In genomic region chr7:19309884-19310641, GRCm38 (mm10) we compare ENCODE assay signal across 8 mouse cellular contexts. TPM values are rescaled to one million over a fixed set of nuclear protein-coding genes. Genes with fewer than 3 reads are reported as not detected.
DNase-seq lines count a peak whose midpoint lies in the region; ATAC-seq and TF ChIP-seq lines count a peak whose summit lies in the region.

Gene Fosb (minus strand): TSS chr7:19310051.

- peak; percentile 70 for ATAC-seq in megakaryocyte, adult 5-6 weeks (ENCODE audit: poor library complexity, severe bottlenecking)

- peak; percentile 70; the same call in 1 of the 2 replicates for TF ChIP-seq POLR2A in cortical plate, adult 2 months (IDR thresholded peaks at IDR 0.05; ENCODE audit: extremely low read depth, insufficient read depth, low read length)

- H3K4me3 ChIP-seq in cortical plate, adult 2 months (ENCODE audit: insufficient read depth, low read length), result peak within 1 kb of the TSS; percentile 47

- peak within 1 kb of the TSS; percentile 87 for H3K27ac ChIP-seq in cortical plate, adult 2 months (ENCODE audit: insufficient read depth, low read length)

- TF ChIP-seq CTCF in cortical plate, adult 2 months (IDR thresholded peaks at IDR 0.05; ENCODE audit: extremely low read depth, insufficient read depth, low read length), result 0 out of 2 replicates have a peak, but pooled peaks have one; percentile 2

- no peaks in the 10 kb centered on the region for H3K4me1 ChIP-seq in cortical plate, adult 2 months (ENCODE audit: control insufficient read depth, insufficient read depth, low read length)

- peak; percentile 93 for DNase-seq in adipocyte (ENCODE audit: low spot score)
- DNase-seq in gastrocnemius, adult 8-10 months (ENCODE audit: low spot score in 2 of 2), result peak; percentile 91 to 96
- DNase-seq in induced T-regulatory cell, adult 2 months (ENCODE audit: low read depth), result peak; percentile 99
- peak; percentile 92 to 95 for DNase-seq in left cerebral cortex, adult 8-10 months (ENCODE audit: low spot score in 2 of 2)
- DNase-seq in right cerebral cortex, adult 18-20 months, result peak; percentile 96
- peak; percentile 87 for DNase-seq in urinary bladder, adult 2 months (ENCODE audit: low spot score)

RNA-seq across cellular contexts. Expression of gene Fosb, which starts in this region (rescaled TPM):
- 5.1 and 7.1 TPM in 2 replicates for polyA plus RNA-seq in cortical plate, adult 2 months (2012; rRNA removed)
- total RNA-seq in gastrocnemius, adult 8-10 months (2022), result under 1 TPM; 0.16 to 0.86 (median 0.30) TPM
- total RNA-seq in left cerebral cortex, adult 8-10 months (2022), result 10 to 100 TPM; 11.1 to 15.1 (median 13.8) TPM
- 24.0 and 25.4 TPM in 2 replicates for total RNA-seq in megakaryocyte, adult 5-6 weeks (2015)
- 26.9 and 30.4 TPM in 2 replicates for total RNA-seq in megakaryocyte, adult 5-6 weeks (2017)
- 1.5 and 2.6 TPM in 2 replicates for polyA plus RNA-seq in urinary bladder, adult 2 months (2012; rRNA removed)

Comparison
In these comparisons a context has a peak if more than half of its experiments do, and no peak if none do; other contexts are left out.
1. Peak in every context shown above with its lines: DNase-seq, ATAC-seq, H3K4me3 ChIP-seq and H3K27ac ChIP-seq.
2. RNA of gene Fosb (total RNA-seq): 24.0 to 30.4 TPM in megakaryocyte, adult 5-6 weeks and 11.1 to 15.1 TPM in left cerebral cortex, adult 8-10 months; 0.16 to 0.86 TPM in gastrocnemius, adult 8-10 months; every median in the first group is over 4 times any median in the second.
3. Peak in DNase-seq in gastrocnemius, adult 8-10 months; RNA of the gene not detected or under 1 TPM.